Mouse (Mus musculus) limb, embryonic 13.5 days (tissue): ENCODE data around the gene Irak3. TPM values are rescaled to one million over a fixed set of nuclear protein-coding genes. Genes with fewer than 3 reads are reported as not detected.

Source experiments
- ATAC-seq: fragments of 200-750 bp; cut with Nextera tagmentation; 2 replicates; pipeline ENCODE4 v1.8.0; 2017; ENCODE audit warnings: low read depth, moderate number of reproducible peaks, moderate TSS enrichment; ENCODE audit not compliant: low FRiP score
- H3K27ac ChIP-seq: fragments of 300-500 bp; sonication (generic); 2 replicates; pipeline ENCODE4 v1.5.1; 2015; ENCODE audit warnings: inconsistent platforms, mild to moderate bottlenecking, moderate library complexity
- H3K27me3 ChIP-seq: fragments of 300-500 bp; sonication (generic); 2 replicates; pipeline ENCODE4 v1.6.1; 2015; ENCODE audit warnings: mild to moderate bottlenecking, inconsistent platforms
- H3K36me3 ChIP-seq: fragments of 300-500 bp; sonication (generic); 2 replicates; pipeline ENCODE4 v1.6.1; 2015; ENCODE audit warnings: inconsistent platforms, mild to moderate bottlenecking, moderate library complexity
- H3K4me1 ChIP-seq: fragments of 300-500 bp; sonication (generic); 2 replicates; pipeline ENCODE4 v1.6.1; 2015; ENCODE audit warnings: inconsistent platforms
- H3K4me2 ChIP-seq: fragments of 300-500 bp; sonication (generic); replicated peaks from 2 replicates; pipeline ENCODE4 v1.6.1; 2015; ENCODE audit warnings: inconsistent platforms, mild to moderate bottlenecking, moderate library complexity
- H3K4me3 ChIP-seq: fragments of 300-500 bp; sonication (generic); 2 replicates; pipeline ENCODE4 v1.5.1; 2015; ENCODE audit warnings: moderate library complexity, mild to moderate bottlenecking, inconsistent platforms
- H3K9ac ChIP-seq: fragments of 300-500 bp; sonication (generic); 2 replicates; pipeline ENCODE4 v1.6.1; 2015; ENCODE audit warnings: mild to moderate bottlenecking, inconsistent platforms
- H3K9me3 ChIP-seq: fragments of 300-500 bp; sonication (generic); 2 replicates; pipeline ENCODE4 v1.6.1; 2016; ENCODE audit warnings: inconsistent platforms
- WGBS: fragments of 180-500 bp; shearing (Covaris S2); methylation state at CpG from one replicate; pipeline ENCODE4 v1.1.7; 2015; 5-methylcytosine and 5-hydroxymethylcytosine counted together
- polyA plus RNA-seq: library from polyadenylated mRNA; unstranded; fragments of >200 nt; fragmentation: Nextera tagmentation; extraction: Ambion mirVana; gene quantifications from 2 replicates; pipeline ENCODE4 v1.2.1, GENCODE M21; 2015

Gene Irak3
- 1.6 and 1.8 TPM in 2 replicates for polyA plus RNA-seq

DNA sequence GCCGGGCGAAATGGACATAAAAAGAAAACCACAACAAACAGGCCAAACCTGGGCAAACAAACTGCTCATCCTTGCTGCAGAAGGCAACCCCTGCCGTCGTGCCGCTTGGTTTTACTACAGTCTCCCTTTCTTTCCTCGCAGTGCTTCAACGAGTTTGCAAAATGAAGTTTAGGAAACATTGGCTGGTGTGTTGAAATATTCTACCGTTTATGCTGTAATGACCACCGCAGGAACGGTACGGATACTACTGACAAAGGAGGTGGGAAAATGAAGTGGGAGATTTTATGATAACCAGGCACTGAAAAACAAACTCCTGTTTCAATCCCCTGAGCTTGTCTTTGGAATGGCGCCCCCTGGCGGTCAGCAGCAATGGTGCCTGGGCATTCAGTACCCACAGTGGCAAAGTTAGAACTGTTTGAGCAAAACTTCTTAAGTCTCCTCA, at the start of gene Irak3:
Gene Irak3, minus strand, starts transcription at position 170 of the 442 bp plus-strand sequence.
- Histone ChIP-seq H3K4me1 (no peaks in the 10 kb centered on the region), H3K36me3 (no peaks in the 10 kb centered on the region), H3K27ac (no peak within 1 kb of the TSS), H3K4me3 (peak within 1 kb of the TSS; percentile 61), H3K4me2 (peak within 1 kb of the TSS; percentile 93), H3K27me3 (peaks cover 18% of the 10 kb centered on the region), H3K9ac (peak within 1 kb of the TSS; percentile 71), H3K9me3 (no peaks in the 10 kb centered on the region)
- peak; percentile 63; the same call in 1 of the 2 replicates for ATAC-seq
- 1% methylated on average over 13 of the region's 13 CpGs for WGBS

DNA sequence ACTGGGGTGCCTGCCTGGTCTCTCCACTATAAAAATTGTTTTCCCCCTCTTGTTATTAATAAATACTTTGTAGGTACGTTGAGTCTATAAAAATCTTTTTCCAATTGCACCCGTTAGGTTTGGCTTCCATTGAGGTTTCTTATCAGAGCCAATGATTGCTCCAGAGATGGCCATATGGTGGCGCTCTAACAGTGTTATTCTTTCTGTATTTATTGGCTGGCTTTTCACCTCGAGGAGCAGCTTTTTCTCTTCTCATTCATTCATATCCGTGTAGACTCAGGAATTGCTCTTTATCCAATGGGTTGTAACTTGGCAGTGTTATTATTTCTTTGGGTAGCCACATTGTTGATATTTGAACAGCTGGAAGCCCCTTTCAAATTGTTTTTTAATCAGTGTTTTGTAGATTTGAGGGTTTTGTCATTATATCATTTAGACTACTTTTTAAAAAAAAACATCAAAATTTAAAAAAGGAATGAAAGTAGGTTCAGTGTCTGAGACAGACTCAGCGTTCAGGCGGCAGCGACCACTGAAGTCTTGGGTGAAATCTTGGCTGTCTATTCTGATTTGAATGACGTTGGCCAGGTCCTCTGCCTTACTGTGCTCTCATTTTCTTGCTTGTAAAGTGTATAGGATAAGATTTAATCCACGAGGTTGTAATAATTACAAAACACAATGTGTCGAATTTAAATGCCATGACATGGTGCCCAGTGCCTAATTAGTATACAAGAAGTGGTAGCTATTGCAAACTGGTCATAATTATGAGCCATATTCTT, 49.2 kb upstream of the Irak3 start:
- WGBS: 22% methylated on average over 11 of the region's 11 CpGs
- Histone ChIP-seq H3K36me3 (no peaks in the 10 kb centered on the region), H3K9me3 (no peaks in the 10 kb centered on the region), H3K9ac (no peak overlapping the region), H3K4me2 (no peak overlapping the region), H3K4me3 (no peak overlapping the region), H3K27ac (no peak overlapping the region), H3K4me1 (peaks cover 50% of the 10 kb centered on the region), H3K27me3 (no peaks in the 10 kb centered on the region)
- ATAC-seq: no peak

DNA sequence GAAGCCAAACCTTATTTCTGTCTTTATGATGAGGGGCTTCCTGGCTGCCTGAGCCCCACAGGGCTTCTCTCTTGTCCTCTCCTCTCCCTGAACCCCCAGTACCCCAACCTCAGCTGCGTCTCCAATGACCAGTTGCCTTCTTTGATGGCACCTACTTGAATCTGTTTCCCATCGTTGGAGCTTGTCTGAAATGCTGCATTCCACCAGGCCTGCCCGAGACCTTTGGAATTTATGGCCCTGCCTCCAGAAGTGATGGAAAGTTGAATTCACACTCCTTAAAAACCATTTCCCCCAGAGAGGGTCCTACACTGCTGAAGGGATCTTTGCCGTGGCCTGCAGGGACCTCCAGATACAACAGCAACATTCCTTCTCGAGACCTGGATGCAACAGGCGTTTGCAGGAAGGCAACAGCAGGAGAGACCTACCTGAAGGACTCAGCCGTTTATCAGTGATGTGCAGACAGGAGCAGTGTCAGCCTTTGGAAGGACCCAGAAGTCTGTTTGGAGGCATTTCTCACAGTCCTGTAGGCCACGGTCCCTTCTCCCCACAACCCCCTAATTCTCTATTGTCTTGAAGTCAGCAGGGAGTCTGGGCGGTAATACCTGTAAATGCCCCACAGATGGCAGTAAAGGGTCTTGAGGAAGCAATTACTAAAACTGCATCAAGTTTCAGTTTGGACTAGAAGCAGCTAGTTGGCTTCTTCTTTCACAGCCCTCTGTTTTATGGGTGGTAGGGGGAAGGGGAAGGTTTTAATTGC, 45.2 kb upstream of the Irak3 start:
- Histone ChIP-seq H3K27ac (peak overlapping the region; percentile 53; the same call in 1 of the 2 replicates), H3K4me3 (peak overlapping the region; percentile 18; the same call in 1 of the 2 replicates), H3K9me3 (no peaks in the 10 kb centered on the region), H3K9ac (peak overlapping the region; percentile 2; the same call in 1 of the 2 replicates), H3K36me3 (no peaks in the 10 kb centered on the region), H3K27me3 (no peaks in the 10 kb centered on the region), H3K4me1 (peaks cover 51% of the 10 kb centered on the region), H3K4me2 (peak overlapping the region; percentile 50)
- no peak for ATAC-seq
- 4% methylated on average over 9 of the region's 9 CpGs for WGBS

DNA sequence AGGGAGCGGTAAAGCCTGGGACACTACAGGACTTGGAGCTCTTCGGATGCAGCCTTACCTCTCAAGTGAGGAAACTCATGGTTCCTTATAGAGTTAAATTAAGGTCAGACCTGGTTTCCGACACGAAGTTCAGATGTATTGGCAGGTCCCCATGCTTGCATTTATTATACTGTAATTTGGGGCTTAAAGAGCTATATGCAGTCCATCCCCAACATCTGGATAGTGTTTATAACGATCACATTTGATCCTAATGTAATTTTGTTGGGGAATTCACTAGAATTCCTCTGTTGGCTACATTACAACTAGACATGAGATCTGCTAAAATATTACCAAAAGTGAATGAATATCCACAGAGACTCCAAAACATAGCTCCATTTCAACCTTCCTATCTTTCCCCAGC, 43.8 kb upstream of the Irak3 start:
- H3K27me3 ChIP-seq: peaks cover 3% of the 10 kb centered on the region; the same call in 1 of the 2 replicates
- H3K27ac ChIP-seq: no peak overlapping the region
- peak overlapping the region; percentile 50 for H3K4me2 ChIP-seq
- H3K4me3 ChIP-seq: no peak overlapping the region
- H3K9ac ChIP-seq: no peak overlapping the region
- ATAC-seq: peak; percentile 57; the same call in 1 of the 2 replicates
- 23% methylated on average over 5 of the region's 5 CpGs for WGBS
- H3K36me3 ChIP-seq: no peaks in the 10 kb centered on the region
- no peaks in the 10 kb centered on the region for H3K9me3 ChIP-seq
- H3K4me1 ChIP-seq: peaks cover 46% of the 10 kb centered on the region

DNA sequence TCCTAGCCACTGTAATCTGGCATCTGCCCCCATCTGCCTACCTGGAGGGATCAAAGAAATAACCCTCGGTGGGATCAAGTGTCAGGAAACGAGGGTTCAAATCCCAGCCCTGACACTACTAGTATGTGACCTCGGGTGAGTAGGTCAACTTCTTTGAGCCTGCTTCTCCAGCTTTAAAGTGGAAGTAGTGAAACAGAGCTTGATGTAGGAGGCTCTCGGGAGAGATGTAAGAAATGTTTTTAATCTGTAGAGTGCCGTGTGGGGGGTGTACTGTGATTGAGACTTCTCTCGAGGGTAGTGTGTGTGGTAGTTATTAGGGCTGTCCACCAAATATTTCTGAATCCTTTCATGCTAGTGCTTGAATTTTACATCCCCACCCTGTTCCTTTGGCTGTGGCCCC, 40.5 kb upstream of the Irak3 start:
- H3K4me2 ChIP-seq: no peak overlapping the region
- H3K27ac ChIP-seq: no peak overlapping the region
- H3K4me1 ChIP-seq: peaks cover 59% of the 10 kb centered on the region

DNA sequence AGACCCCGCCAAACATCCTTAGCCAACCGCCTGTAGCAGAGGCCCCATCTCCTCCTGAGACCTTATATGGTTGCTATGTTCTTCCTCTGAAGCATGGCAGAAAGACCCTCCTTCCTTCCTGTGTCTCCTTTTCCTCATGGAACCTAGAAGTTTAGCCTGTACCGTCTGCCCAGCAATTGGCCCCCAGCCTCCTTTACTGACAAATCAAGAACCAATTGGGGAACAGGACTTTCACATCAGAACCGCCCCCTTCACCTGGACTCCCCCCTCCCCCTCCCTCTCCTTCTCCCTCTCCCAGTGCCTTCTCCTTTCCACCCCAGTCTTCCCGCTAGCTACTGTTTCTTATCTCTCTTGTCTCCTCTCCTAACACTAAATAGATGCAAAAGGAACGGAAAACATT, 37.5 kb upstream of the Irak3 start:
- Histone ChIP-seq H3K4me1 (peaks cover 48% of the 10 kb centered on the region), H3K36me3 (no peaks in the 10 kb centered on the region), H3K4me3 (no peak overlapping the region), H3K27ac (no peak overlapping the region), H3K4me2 (no peak overlapping the region), H3K9me3 (no peaks in the 10 kb centered on the region), H3K27me3 (peaks cover 3% of the 10 kb centered on the region; the same call in 1 of the 2 replicates), H3K9ac (no peak overlapping the region)
- 68% methylated on average over 6 of the region's 6 CpGs for WGBS
- ATAC-seq: no peak

More for the DNA sequence above, 40.5 kb upstream of the Irak3 start:
- Histone ChIP-seq H3K27me3 (peaks cover 3% of the 10 kb centered on the region; the same call in 1 of the 2 replicates), H3K9me3 (no peaks in the 10 kb centered on the region), H3K9ac (no peak overlapping the region), H3K36me3 (no peaks in the 10 kb centered on the region), H3K4me3 (no peak overlapping the region)
- 24% methylated on average over 6 of the region's 6 CpGs for WGBS
- ATAC-seq: no peak

DNA sequence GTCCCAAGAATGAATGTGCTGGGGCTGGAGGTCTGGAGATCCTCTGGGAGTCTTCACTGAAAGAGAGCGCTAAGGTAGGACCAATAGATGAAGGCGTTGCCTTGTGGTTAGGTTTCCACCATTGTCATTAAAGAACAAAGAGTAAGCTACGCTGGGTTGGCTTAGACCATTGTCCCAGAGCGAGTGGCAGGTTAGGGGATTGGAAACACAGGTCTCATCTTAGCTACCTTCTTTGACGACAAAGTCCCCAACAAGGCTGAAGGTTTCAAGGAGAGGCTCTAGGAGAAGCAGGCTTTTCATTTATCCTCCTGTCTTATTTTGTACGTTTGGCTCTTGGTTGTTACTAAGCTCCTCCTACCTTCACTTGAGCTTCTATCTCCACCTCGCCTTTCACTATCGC, 36.3 kb upstream of the Irak3 start:
- H3K4me1 ChIP-seq: peaks cover 48% of the 10 kb centered on the region
- H3K27me3 ChIP-seq: peaks cover 3% of the 10 kb centered on the region; the same call in 1 of the 2 replicates
- H3K4me2 ChIP-seq: no peak overlapping the region
- no peak overlapping the region for H3K9ac ChIP-seq
- H3K36me3 ChIP-seq: no peaks in the 10 kb centered on the region
- H3K9me3 ChIP-seq: no peaks in the 10 kb centered on the region
- H3K27ac ChIP-seq: no peak overlapping the region
- no peak for ATAC-seq
- 91% methylated on average over 8 of the region's 8 CpGs for WGBS
- H3K4me3 ChIP-seq: no peak overlapping the region

DNA sequence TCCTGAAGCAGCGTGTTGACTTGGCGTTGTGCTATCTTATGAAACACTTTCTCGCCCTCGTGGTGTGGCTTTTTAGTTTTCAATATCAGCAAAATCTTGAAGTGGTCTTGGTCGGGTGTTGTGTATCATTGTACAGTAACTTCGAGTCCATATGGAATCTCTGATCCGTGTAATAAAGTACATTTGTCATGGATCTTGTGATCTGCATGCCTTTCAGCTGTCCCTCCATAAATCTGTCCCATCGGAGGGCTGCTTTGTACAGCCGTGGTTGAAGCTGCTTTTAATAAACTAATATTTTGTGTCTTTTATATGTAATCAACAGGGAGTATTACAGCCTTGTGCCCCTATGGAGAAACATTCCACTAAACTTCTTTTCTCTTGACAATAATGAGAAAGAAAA, 34.9 kb upstream of the Irak3 start:
- peaks cover 40% of the 10 kb centered on the region for H3K4me1 ChIP-seq

DNA sequence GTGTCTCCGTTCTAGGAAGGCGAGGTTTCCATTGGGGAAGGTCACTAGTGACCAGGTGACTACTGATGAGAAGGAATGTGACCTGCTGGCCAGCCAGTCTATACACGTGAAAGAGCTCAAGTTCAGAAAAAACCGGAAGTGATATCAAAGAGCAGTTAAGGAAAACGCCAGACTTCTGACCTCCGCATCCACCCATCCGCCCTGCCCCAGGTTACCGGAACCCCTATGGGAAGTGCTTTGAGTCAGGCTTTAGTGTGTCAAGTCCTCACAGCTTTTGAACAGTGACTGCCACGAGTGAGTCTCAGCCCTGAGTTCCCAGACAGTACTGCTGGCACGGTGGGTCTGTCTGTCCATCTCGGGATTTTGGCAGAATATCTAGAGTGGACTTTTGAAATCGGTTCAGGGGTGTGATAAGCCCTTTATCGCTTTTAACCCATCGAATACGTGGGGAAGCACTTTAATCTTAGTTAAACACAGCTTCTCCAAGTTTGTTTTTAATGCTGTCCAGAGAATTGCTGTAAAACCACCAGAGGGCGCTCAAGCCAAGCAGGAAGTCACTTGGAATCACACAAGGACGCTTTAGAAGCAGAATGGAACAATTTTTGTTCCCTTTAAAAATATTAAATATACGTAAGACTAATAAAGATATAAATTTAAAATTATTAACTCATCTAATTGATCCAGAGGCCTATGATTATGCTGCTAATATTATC, 31.9 kb upstream of the Irak3 start:
- H3K27ac ChIP-seq: no peak overlapping the region
- no peaks in the 10 kb centered on the region for H3K27me3 ChIP-seq
- no peak overlapping the region for H3K4me3 ChIP-seq
- H3K9me3 ChIP-seq: no peaks in the 10 kb centered on the region
- H3K36me3 ChIP-seq: peaks cover 34% of the 10 kb centered on the region
- H3K9ac ChIP-seq: no peak overlapping the region
- WGBS: 27% methylated on average over 18 of the region's 18 CpGs
- H3K4me2 ChIP-seq: peak overlapping the region; percentile 46
- H3K4me1 ChIP-seq: peaks cover 24% of the 10 kb centered on the region
- 0 out of 2 replicates have a peak, but pooled peaks have one; percentile 20 for ATAC-seq

More for the DNA sequence above, 34.9 kb upstream of the Irak3 start:
- H3K4me2 ChIP-seq: no peak overlapping the region
- no peak overlapping the region for H3K4me3 ChIP-seq
- ATAC-seq: peak; percentile 54
- 48% methylated on average over 9 of the region's 9 CpGs for WGBS
- H3K9ac ChIP-seq: no peak overlapping the region
- no peaks in the 10 kb centered on the region for H3K9me3 ChIP-seq
- peaks cover 3% of the 10 kb centered on the region; the same call in 1 of the 2 replicates for H3K27me3 ChIP-seq
- peaks cover 9% of the 10 kb centered on the region for H3K36me3 ChIP-seq
- no peak overlapping the region for H3K27ac ChIP-seq

DNA sequence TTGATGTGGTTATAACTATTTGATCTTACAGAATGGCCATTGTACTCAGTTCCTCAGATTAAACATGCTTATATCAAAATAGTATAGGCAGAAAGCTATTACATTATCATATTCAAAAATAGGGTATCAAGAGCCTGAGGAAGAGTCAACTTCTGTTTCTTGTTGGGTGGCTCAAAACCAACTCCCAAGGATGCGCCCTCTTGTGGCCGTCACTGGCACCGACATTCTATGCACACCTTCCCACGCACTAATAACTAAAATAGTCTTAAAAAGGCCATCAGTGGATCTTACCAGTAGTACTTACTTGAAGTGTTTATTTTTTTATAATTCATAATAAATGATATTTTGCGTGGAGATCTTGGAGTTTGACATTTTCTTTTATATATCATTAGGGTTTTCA, 29.8 kb upstream of the Irak3 start:
- Histone ChIP-seq H3K4me3 (no peak overlapping the region), H3K4me1 (peaks cover 24% of the 10 kb centered on the region), H3K9ac (no peak overlapping the region), H3K27me3 (no peaks in the 10 kb centered on the region), H3K4me2 (no peak overlapping the region), H3K9me3 (no peaks in the 10 kb centered on the region), H3K36me3 (peaks cover 40% of the 10 kb centered on the region), H3K27ac (no peak overlapping the region)
- no peak for ATAC-seq
- 39% methylated on average over 5 of the region's 5 CpGs for WGBS

DNA sequence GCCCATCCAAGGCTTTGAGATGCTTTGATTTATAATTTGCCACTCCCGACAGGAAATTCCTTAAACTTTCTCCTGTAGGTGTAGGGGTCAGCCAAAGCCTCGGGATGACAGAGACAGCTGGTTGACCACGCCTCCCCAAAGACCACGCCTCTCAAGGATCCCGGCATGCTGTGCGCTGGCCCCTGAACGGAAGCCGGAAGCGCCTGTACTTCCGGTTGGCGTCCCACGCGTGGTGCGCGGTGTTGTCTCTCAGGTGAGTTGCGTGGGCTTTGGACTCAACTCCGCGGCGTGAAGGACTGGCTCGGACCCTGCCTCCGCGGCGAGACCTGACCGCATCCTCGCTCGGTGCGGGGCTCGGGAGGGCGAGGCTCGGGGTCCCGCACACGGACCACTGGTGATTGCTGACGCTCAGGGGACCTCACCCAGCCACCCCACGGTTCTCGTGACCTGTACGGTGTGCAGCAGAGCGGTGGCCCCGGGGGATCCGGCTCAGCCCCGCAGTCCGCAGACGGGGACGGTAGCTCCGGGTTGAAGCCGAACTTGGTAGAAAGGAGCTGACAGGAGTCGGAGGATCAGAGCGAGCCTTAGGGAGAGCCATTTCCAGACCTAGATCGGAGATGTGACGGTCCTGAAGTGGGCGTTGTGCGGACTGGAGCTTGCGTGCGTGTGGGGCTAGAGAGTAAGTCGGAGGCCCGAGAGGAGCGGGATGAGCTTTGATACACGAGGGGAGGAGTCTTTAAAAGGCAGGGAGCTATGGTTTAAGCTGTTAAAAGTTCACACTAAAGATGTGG, 25.1 kb upstream of the Irak3 start, which contains the start of gene Llph:
Gene Llph, plus strand, starts transcription at position 200 of the 791 bp plus-strand sequence.
- Histone ChIP-seq H3K4me1 (peaks cover 19% of the 10 kb centered on the region), H3K27me3 (no peaks in the 10 kb centered on the region), H3K27ac (peak within 1 kb of the TSS; percentile 28; the same call in 1 of the 2 replicates), H3K9ac (peak within 1 kb of the TSS; percentile 89), H3K9me3 (no peaks in the 10 kb centered on the region), H3K4me2 (peak within 1 kb of the TSS; percentile 84), H3K36me3 (peaks cover 41% of the 10 kb centered on the region), H3K4me3 (peak within 1 kb of the TSS; percentile 99)
- peak; percentile 91 for ATAC-seq
- under 1% methylated on average over 57 of the region's 57 CpGs for WGBS
